Comparison of ENCODE assay signal across 14 mouse cellular contexts in genomic region chr4:35224101-35224500, GRCm38 (mm10). TPM values are rescaled to one million over a fixed set of nuclear protein-coding genes. Genes with fewer than 3 reads are reported as not detected.
A peak's percentile ranks its signal among the peaks of the same experiment; 100 is the strongest.
DNase-seq lines count a peak whose midpoint lies in the region; ATAC-seq and TF ChIP-seq lines count a peak whose summit lies in the region.
"Had no signal": no experiment of that assay in that cellular context is flagged by ENCODE, and none has a peak within 500 bp of the region (broad histone marks: within the 10 kb centered on the region; RNA-seq: fewer than 3 reads in every experiment).

No protein-coding gene starts in this region.

- no peak overlapping the region for H3K27ac ChIP-seq in intestine, embryonic 14.5 days (ENCODE audit: low read depth)
- no peak overlapping the region for H3K27ac ChIP-seq in intestine, embryonic 15.5 days
- peak overlapping the region; percentile 36 for H3K27ac ChIP-seq in MEL (ENCODE audit: control insufficient read depth, low read depth, low read length)
- H3K27ac ChIP-seq in midbrain, embryonic 15.5 days: no peak overlapping the region
- H3K27ac ChIP-seq: liver, embryonic 13.5 days had no signal

- no peak for TF ChIP-seq CTCF in MEL (IDR thresholded peaks at IDR 0.05 in 2 of 3, conservative IDR thresholded peaks at IDR 0.05 in 1 of 3; ENCODE audit: control insufficient read depth in 1 of 3, insufficient read depth in 1 of 3, low read depth in 2 of 3, low read length in 3 of 3, poor library complexity in 1 of 3, severe bottlenecking in 1 of 3)

- H3K4me2 ChIP-seq in intestine, embryonic 14.5 days (ENCODE audit: low read length): peak overlapping the region; percentile 92; the same call in 1 of the 2 replicates
- H3K4me2 ChIP-seq in intestine, embryonic 15.5 days (replicated peaks): no peak overlapping the region
- H3K4me2 ChIP-seq in midbrain, embryonic 15.5 days: peak overlapping the region; percentile 75; the same call in 1 of the 2 replicates

- 0 out of 2 replicates have a peak, but pooled peaks cover 4% of the 10 kb centered on the region for H3K4me1 ChIP-seq in intestine, embryonic 14.5 days (replicated peaks; ENCODE audit: control insufficient read depth, insufficient read depth, low read length)
- no peaks in the 10 kb centered on the region for H3K4me1 ChIP-seq in intestine, embryonic 15.5 days (replicated peaks)
- H3K4me1 ChIP-seq in MEL (ENCODE audit: control insufficient read depth in 1 of 2, insufficient read depth in 2 of 2, low read length in 2 of 2): peaks cover 19 to 49% of the 10 kb centered on the region in 2 experiments
- peaks cover 13% of the 10 kb centered on the region for H3K4me1 ChIP-seq in midbrain, embryonic 15.5 days

- TF ChIP-seq EP300 in MEL (IDR thresholded peaks at IDR 0.05; ENCODE audit: low read depth in 1 of 2, low read length in 2 of 2): peak in 1 of 2 experiments; percentile 32; a peak in 1 of 4 replicates

- WGBS in intestine, embryonic 14.5 days: 89% methylated on average over 4 of the region's 4 CpGs
- 90% methylated on average over 4 of the region's 4 CpGs for WGBS in intestine, embryonic 15.5 days
- 88% methylated on average over 4 of the region's 4 CpGs for WGBS in midbrain, embryonic 15.5 days

- peak; percentile 48 for DNase-seq in CD4-positive, CD25-positive, alpha-beta regulatory T cell, adult 2 months (ENCODE audit: low read depth, low spot score)
- DNase-seq in intestine, embryonic 14.5 days (ENCODE audit: low spot score): no peak
- DNase-seq in MEL (ENCODE audit: low read depth, low spot score): peak; percentile 50
- no peak for DNase-seq in T-cell, adult 2 months (ENCODE audit: low spot score)
- DNase-seq in kidney, adult 9 months: no peak
- DNase-seq: embryo, embryonic 11 days; forebrain, postnatal 0 days; kidney, adult 18-20 months; liver, embryonic 13.5 days; thymus, postnatal 25 days had no signal

- no peaks in the 10 kb centered on the region for H3K36me3 ChIP-seq in intestine, embryonic 14.5 days (ENCODE audit: control insufficient read depth, insufficient read depth, low read length)
- no peaks in the 10 kb centered on the region for H3K36me3 ChIP-seq in intestine, embryonic 15.5 days
- peaks cover 0 to 54% of the 10 kb centered on the region in 2 experiments; a peak in 2 of 4 replicates for H3K36me3 ChIP-seq in MEL (ENCODE audit: control insufficient read depth in 1 of 2, insufficient read depth in 2 of 2, low read length in 2 of 2)
- H3K36me3 ChIP-seq in midbrain, embryonic 15.5 days (replicated peaks): no peaks in the 10 kb centered on the region
- H3K36me3 ChIP-seq: liver, embryonic 13.5 days had no signal

- no peak for ATAC-seq in CD4-positive, CD25-positive, alpha-beta regulatory T cell, adult 4 months
- ATAC-seq in intestine, embryonic 14.5 days (replicated peaks; ENCODE audit: low FRiP score, low TSS enrichment, low read depth): no peak
- no peak for ATAC-seq in intestine, embryonic 15.5 days
- no peak for ATAC-seq in midbrain, embryonic 15.5 days (replicated peaks)
- ATAC-seq: forebrain, postnatal 0 days had no signal

- peaks cover 10% of the 10 kb centered on the region for H3K79me2 ChIP-seq in MEL (ENCODE audit: control insufficient read depth, insufficient read depth, low read length, poor library complexity)

- no peaks in the 10 kb centered on the region for H3K9me3 ChIP-seq in intestine, embryonic 14.5 days (ENCODE audit: control insufficient read depth, low read length)
- H3K9me3 ChIP-seq in intestine, embryonic 15.5 days: no peaks in the 10 kb centered on the region
- no peaks in the 10 kb centered on the region for H3K9me3 ChIP-seq in MEL (replicated peaks; ENCODE audit: insufficient read depth, low read length)
- no peaks in the 10 kb centered on the region for H3K9me3 ChIP-seq in midbrain, embryonic 15.5 days
- H3K9me3 ChIP-seq: liver, embryonic 13.5 days; megakaryocyte, embryonic 14.5 days had no signal

- no peaks in the 10 kb centered on the region for H3K27me3 ChIP-seq in intestine, embryonic 14.5 days (replicated peaks; ENCODE audit: control insufficient read depth, insufficient read depth, low read length)
- H3K27me3 ChIP-seq in intestine, embryonic 15.5 days (replicated peaks): no peaks in the 10 kb centered on the region
- no peaks in the 10 kb centered on the region for H3K27me3 ChIP-seq in MEL (ENCODE audit: control insufficient read depth in 1 of 2, insufficient read depth in 2 of 2, low read length in 2 of 2)
- H3K27me3 ChIP-seq in midbrain, embryonic 15.5 days (replicated peaks): no peaks in the 10 kb centered on the region
- H3K27me3 ChIP-seq: liver, embryonic 13.5 days; megakaryocyte, embryonic 14.5 days had no signal

- no peak overlapping the region for H3K9ac ChIP-seq in intestine, embryonic 14.5 days (ENCODE audit: low read length)
- H3K9ac ChIP-seq in intestine, embryonic 15.5 days: no peak overlapping the region
- no peak overlapping the region; the same call in 1 of the 2 replicates for H3K9ac ChIP-seq in MEL (ENCODE audit: control insufficient read depth, low read depth, low read length, poor library complexity, severe bottlenecking)
- H3K9ac ChIP-seq in midbrain, embryonic 15.5 days: no peak overlapping the region

- H3K4me3 ChIP-seq in intestine, embryonic 14.5 days (ENCODE audit: low read depth, low read length): no peak overlapping the region
- H3K4me3 ChIP-seq in intestine, embryonic 15.5 days (replicated peaks): no peak overlapping the region
- H3K4me3 ChIP-seq in MEL (ENCODE audit: control insufficient read depth in 1 of 2, insufficient read depth in 1 of 2, low read depth in 2 of 2, low read length in 2 of 2): no peak overlapping the region
- H3K4me3 ChIP-seq in midbrain, embryonic 15.5 days: peak overlapping the region; percentile 96; the same call in 1 of the 2 replicates

- no peak for TF ChIP-seq RAD21 in MEL (IDR thresholded peaks at IDR 0.05; ENCODE audit: low read depth, low read length)

- TF ChIP-seq POLR2A in MEL (IDR thresholded peaks at IDR 0.05; ENCODE audit: control insufficient read depth in 1 of 2, insufficient read depth in 1 of 2, low read depth in 1 of 2, low read length in 2 of 2, poor library complexity in 1 of 2): no peak

TF ChIP-seq in MEL, 35 proteins besides CTCF, POLR2A, EP300 and RAD21:
- 0 out of 2 replicates have a peak, but pooled peaks have one; percentile 11 for TF ChIP-seq MXI1 (IDR thresholded peaks at IDR 0.05; ENCODE audit: low read depth, low read length)
- no peak for TF ChIP-seq TBP (IDR thresholded peaks at IDR 0.05; ENCODE audit: low read depth, low read length)
- TF ChIP-seq MYB (IDR thresholded peaks at IDR 0.05; ENCODE audit: low read depth, low read length): no peak
- peak; percentile 52 for TF ChIP-seq GATA1 (IDR thresholded peaks at IDR 0.05; ENCODE audit: low read depth, low read length)

RNA-seq across cellular contexts. Expression of gene C9orf72, which starts 1.9 kb away (rescaled TPM):
- polyA plus RNA-seq in CD4-positive, CD25-positive, alpha-beta regulatory T cell, adult 4 months (2017; shearing (Covaris generic)): 10 to 100 TPM; 11.7 to 19.7 TPM
- 11.7 and 15.1 TPM in 2 replicates for polyA plus RNA-seq in intestine, embryonic 14.5 days (2014; fragmentation: Nextera tagmentation; extraction: Ambion mirVana)
- 11.7 and 11.9 TPM in 2 replicates for polyA plus RNA-seq in intestine, embryonic 15.5 days (2015; fragmentation: Nextera tagmentation; extraction: Ambion mirVana)
- 4.2 and 5.7 TPM in 2 replicates for total RNA-seq in MEL (2012; rRNA removed)
- 1 to 10 TPM in 1 of 2 experiments, not detected in 1; 4.1 TPM for polyA plus RNA-seq in MEL (2012; ENCODE audit: insufficient read depth in 1 of 2, insufficient read length in 2 of 2, low read depth in 1 of 2, low replicate concordance in 2 of 2, missing spikeins in 1 of 2)
- polyA plus RNA-seq in midbrain, embryonic 15.5 days (2015; fragmentation: Nextera tagmentation; extraction: Ambion mirVana): 50.4 and 51.4 TPM in 2 replicates

Comparison
In these comparisons a context has a peak if more than half of its experiments do, and no peak if none do; other contexts are left out.
1. DNase-seq: peak in CD4-positive, CD25-positive, alpha-beta regulatory T cell, adult 2 months (single experiment) and MEL (single experiment); none in intestine, embryonic 14.5 days (single experiment), T-cell, adult 2 months (single experiment) and kidney, adult 9 months (single experiment).